Mouse (Mus musculus) activated CD4-positive, CD25-positive, alpha-beta regulatory T cell, adult 4 months (primary cell): ENCODE results near the gene Slc16a9. TPM values are rescaled to one million over a fixed set of nuclear protein-coding genes. Genes with fewer than 3 reads are reported as not detected.

Experiments
- ATAC-seq: one replicate; pipeline ENCODE4 v1.8.0; 2017
- polyA plus RNA-seq, 2 experiments: library from polyadenylated mRNA; unstranded; fragments of 100-300 nt; shearing (Covaris generic); gene quantifications; one replicate each; pipeline ENCODE4 v1.2.1; 2017

The Slc16a9 gene
- polyA plus RNA-seq, 2 experiments from 2014 or later = not detected

DNA sequence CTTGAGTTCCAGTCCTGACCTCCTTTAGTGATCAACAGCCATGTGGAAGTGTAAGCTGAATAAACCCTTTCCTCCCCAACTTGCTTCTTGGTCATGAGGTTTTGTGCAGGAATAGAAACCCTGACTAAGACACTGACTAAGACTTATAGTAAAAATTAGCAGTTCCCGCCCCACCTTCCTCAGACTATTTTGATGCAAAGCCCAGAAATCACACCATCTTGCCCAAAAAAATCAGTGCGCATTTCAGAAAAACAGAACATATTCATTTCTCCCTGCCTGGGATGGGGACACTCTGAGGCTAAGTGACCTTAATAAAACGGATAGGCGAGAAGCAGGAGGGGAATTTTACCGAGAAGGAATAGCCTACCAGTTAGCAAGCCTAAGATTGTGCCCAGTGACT lies 60.8 kb downstream of the Slc16a9 start:
- no peak for ATAC-seq

DNA sequence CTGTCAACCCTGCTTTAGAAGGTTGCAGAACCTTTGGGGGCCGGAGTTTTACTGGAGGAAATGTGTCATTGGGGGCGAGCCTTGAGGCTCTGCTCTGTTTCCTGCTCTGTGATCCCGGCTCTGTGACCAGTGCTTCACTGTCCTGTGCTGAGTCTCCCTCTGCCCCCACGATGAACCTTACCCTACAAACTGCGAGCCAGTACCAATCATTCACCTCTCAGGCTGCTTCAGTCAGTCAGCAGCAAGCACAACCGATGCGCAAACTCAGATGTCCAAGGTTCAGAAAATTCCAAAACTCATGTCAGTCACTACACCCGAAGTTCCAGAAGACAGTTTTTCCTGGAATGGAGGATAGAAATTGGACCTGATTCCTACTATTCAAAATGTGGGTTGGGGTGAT lies 64.5 kb downstream of the Slc16a9 start:
- no peak for ATAC-seq

DNA sequence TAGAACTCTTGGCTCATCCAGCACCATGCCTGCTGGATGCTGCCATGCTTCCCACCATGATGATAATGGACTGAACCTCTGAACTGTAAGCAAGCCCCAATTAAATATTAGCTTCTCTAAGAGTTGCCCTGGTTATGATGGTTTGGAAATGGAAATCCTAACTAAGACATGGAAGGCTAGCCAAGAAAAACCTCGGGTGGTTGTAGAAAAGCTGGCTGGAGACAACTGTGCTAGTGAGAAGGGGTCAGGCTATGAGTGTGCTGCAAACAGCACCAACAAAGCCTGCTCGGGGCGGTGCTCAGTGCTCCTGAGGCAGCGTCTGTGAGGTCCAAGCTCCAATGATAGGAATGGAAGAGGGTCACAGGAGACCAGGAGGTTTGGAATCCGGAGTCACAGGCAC lies 65.7 kb downstream of the Slc16a9 start:
- no peak for ATAC-seq

DNA sequence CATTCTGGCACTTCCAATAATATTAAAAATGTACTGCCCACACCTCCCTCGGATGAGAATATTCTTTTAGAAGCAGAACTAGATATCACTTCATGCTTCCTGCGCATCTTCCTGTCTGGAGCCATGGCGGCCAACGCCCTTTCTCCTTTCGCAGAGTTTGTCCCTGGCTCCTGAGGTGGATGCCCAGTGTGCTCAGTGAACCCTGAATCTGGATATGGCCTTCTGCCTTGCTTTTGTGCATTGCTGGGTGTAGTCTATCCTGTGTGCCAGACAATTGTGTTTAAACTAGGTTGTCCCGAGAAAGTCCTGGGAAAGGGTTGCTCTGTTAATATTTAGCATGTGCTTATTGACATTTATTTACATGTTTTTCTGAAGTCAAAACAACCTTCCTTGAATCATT lies 71.0 kb downstream of the Slc16a9 start:
- no peak for ATAC-seq

DNA sequence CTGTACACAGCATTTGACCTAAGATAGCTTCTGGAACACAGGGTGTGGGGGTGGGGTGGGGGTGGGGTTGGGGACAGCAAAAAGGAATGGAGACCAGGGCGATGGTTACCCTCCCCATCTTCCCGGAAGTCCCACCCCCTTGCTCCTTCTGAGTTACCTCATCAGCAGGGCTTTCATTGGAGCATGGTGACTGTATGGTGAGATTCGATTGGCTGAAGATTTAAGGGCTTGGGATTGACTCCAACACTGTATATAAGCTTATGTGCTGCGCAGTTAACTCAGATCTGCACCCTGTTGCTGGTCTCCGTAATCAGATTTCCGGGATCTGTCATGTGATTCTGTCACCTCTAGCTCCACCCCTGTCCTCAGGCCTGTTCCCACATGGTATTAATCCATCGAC lies 72.0 kb downstream of the Slc16a9 start:
- ATAC-seq = no peak

DNA sequence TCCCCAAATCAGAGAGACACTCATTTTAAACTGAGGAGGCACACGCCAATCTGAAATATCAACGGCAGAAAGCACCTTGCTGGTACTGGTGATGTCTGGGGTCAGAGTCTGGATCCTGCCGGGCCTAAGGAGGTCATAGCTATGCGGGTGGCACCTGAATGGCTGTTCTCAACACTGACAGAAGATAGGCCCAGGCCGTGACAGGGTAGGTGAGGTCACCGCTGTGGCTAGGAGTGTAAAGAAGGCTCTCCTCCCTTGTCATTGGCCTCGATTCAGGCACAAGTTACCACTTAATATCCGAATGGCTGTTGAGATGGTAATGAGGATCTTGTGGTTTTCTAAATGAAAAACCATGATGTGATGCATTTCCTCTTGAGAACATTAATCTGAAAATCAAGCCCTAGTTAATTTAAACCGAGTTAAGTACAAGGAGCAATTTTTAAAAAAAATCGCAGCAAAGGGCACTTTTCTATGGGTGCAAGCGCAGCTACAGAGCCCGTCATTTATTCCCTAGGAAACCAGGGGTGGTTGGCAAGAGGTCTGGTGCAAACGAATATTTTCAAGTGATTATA lies 72.6 kb downstream of the Slc16a9 start:
- no peak for ATAC-seq

DNA sequence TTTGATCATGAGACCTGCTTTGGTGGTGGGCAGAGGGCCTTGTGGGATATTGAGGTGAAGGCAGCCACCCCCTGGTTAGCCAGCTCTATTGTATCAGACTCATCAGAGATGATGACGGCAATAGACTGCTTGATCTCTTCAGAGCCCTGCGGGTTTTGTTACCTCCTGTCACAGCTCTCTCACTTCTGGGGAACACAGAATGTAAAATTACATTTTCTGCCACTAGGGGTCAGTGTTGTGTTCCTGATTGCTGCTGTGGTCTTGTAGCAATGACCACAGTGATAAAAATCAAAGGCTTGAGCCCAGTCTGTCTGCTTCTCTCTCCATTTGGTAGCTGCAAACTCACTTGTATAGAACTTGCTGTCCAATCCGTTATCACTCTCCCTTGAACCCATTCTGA lies 73.7 kb downstream of the Slc16a9 start:
- peak; percentile 43 for ATAC-seq

DNA sequence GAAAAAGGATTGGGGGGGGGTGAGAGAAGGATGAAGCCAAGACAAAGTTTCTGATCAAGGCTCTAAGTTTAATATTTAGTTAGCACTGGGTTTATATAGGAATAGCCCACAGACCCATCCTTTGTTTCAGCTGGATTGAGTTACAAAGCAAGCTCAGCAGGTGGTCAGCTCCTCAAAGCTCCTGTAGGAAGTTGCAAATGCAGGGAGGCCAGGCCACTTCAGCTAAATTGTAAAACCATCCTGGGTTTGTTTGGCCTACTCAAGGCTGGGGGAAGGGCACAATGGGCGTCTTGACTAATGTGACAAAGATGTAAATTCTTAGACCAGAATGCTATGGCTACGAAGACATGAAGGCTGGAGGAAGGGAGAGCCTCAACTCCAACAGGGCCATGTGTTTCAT lies 80.6 kb downstream of the Slc16a9 start:
- no peak for ATAC-seq

DNA sequence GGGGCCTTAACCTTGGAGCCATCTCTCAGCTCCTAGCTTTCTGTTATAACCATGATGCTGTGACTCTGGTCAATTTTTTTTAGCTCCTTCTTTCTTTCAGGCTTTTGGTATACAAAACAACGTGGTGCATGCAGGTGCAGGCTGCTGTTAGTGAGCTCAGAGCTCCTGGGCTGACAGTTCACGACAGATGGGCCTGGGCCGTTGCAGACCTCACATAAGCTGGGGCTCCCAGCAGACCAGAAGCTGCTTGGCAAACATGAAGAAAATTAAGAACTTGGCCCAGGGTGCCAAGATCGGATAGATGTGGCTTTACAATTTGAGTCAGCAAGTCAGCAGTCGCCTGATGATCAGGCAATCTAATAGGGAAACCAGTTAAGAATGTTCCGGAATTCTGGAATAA lies 82.4 kb downstream of the Slc16a9 start:
- ATAC-seq = no peak

DNA sequence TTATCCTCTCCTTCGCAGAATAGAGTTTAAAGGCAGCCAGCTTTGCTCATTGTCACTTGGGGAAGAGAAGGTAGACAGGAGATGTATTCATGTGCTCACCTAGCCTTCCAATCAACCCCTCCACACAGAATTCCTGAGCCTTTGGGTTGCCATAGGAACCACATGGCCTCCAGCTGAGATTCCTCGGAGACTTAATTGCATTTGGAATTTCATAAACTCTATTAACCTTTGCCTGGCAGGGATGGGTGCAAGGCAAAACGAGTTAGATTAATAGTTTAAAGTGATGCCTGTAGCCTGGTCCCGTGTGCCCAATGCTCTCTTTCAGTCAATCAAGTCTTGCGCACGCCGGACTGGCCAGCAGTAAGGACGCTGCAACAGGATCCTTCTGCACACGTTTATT lies 83.2 kb downstream of the Slc16a9 start:
- no peak for ATAC-seq

Other genes starting within 250 kb of the Slc16a9 start
- gene Ccdc6, start 148.0 kb upstream of the Slc16a9 start, polyA plus RNA-seq = 10 to 100 TPM; 26.0 to 27.6 TPM
- not detected for gene Mrln, start 40.4 kb upstream of the Slc16a9 start, polyA plus RNA-seq
- gene Fam13c, start 195.4 kb downstream of the Slc16a9 start, polyA plus RNA-seq = not detected